Mouse (Mus musculus): Measurements from ENCODE around the gene Plrg1.

GRCm38 (mm10) chr3:83099651-83100050, 44.3 kb downstream of the Plrg1 start:
- no peak for TF ChIP-seq GATA1 (IDR thresholded peaks at IDR 0.05; ENCODE audit: low read length)
- TF ChIP-seq TAL1 (IDR thresholded peaks at IDR 0.05; ENCODE audit: low read length), result no peak
